Mouse (Mus musculus): ENCODE data around the gene Trim39. TPM values are rescaled to one million over a fixed set of nuclear protein-coding genes. Genes with fewer than 3 reads are reported as not detected.
A peak's percentile ranks its signal among the peaks of the same experiment; 100 is the strongest.

Trim39 gene
- 6.2 and 6.5 TPM in 2 replicates for polyA plus RNA-seq (2015; fragmentation: Nextera tagmentation; extraction: Ambion mirVana)

DNA sequence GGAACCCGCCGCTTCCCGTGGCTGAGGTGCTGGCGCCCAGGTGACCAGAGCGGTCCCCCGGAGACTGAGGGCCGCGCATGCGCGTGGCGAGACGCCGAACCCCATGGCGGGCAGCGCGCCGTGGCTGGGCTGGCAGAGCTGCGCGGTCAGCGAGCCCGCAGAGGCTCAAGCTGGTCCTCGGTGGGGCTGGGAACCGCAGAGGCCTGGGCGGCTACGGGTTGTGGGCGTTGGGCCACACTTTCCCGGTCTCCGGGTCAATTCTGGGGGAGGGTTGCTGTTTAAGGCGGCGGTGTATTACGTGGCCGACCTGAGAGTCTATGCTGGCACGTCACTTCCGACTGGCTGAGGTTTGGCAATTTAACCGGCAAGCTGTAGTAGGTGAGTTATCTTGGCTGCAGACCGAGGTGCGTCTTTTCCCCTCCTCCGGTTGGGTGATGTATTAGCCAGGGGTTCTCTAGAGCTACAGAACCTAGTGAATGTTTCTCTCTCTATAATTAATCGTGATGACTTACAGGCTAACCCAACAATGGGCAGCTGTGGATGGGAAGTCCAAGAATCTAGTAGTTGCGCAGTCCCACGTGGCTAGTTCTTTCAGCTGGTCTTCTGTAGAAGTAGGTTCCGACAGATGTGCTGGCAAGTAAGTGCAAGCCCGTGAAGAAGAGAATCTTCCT lies at the start of gene Trim39:
Trim39 (minus strand) TSS at position 662 of the 671 bp plus-strand sequence.
- WGBS = under 1% methylated on average over 43 of the region's 43 CpGs

GRCm38 (mm10) chr17:36315689-36316253 lies 43.7 kb upstream of the Trim39 start:
- Histone ChIP-seq H3K9me3 (ENCODE audit: control insufficient read depth, low read length) (no peaks in the 10 kb centered on the region), H3K4me1 (replicated peaks; ENCODE audit: control insufficient read depth, insufficient read depth) (no peaks in the 10 kb centered on the region), H3K4me2 (replicated peaks; ENCODE audit: low read depth) (peak overlapping the region; percentile 74), H3K27ac (replicated peaks) (no peak overlapping the region), H3K9ac (ENCODE audit: low read length) (no peak overlapping the region), H3K36me3 (ENCODE audit: control insufficient read depth, insufficient read depth, low read length) (no peaks in the 10 kb centered on the region), H3K4me3 (ENCODE audit: low read depth, low read length) (peak overlapping the region; percentile 47), H3K27me3 (ENCODE audit: control insufficient read depth, insufficient read depth, low read length) (no peaks in the 10 kb centered on the region)
- TF ChIP-seq CTCF (IDR thresholded peaks at IDR 0.05; ENCODE audit: low read depth) = no peak
- TF ChIP-seq EP300 (optimal IDR thresholded peaks at IDR 0.05) = no peak
- no peak; the same call in 1 of the 2 replicates for ATAC-seq (ENCODE audit: low FRiP score, low TSS enrichment)
- no peak for DNase-seq (ENCODE audit: low spot score)
- 28% methylated on average over 5 of the region's 5 CpGs for WGBS

More for the DNA sequence above, at the start of gene Trim39:
- Histone ChIP-seq H3K9ac (ENCODE audit: low read length) (peak within 1 kb of the TSS; percentile 96), H3K27me3 (ENCODE audit: control insufficient read depth, insufficient read depth, low read length) (no peaks in the 10 kb centered on the region), H3K9me3 (ENCODE audit: control insufficient read depth, low read length) (no peaks in the 10 kb centered on the region), H3K4me1 (replicated peaks; ENCODE audit: control insufficient read depth, insufficient read depth) (no peaks in the 10 kb centered on the region; the same call in 1 of the 2 replicates), H3K36me3 (ENCODE audit: control insufficient read depth, insufficient read depth, low read length) (no peaks in the 10 kb centered on the region), H3K27ac (replicated peaks) (peak within 1 kb of the TSS; percentile 94), H3K4me2 (replicated peaks; ENCODE audit: low read depth) (peak within 1 kb of the TSS; percentile 80), H3K4me3 (ENCODE audit: low read depth, low read length) (peak within 1 kb of the TSS; percentile 98)
- DNase-seq (ENCODE audit: low spot score) (peak; percentile 84), ATAC-seq (ENCODE audit: low FRiP score, low TSS enrichment) (peak; percentile 88)
- TF ChIP-seq CTCF (IDR thresholded peaks at IDR 0.05; ENCODE audit: low read depth) (no peak), EP300 (optimal IDR thresholded peaks at IDR 0.05) (no peak)

- H3K36me3 ChIP-seq (ENCODE audit: control insufficient read depth, insufficient read depth, low read length) = no peaks in the 10 kb centered on the region
- no peaks in the 10 kb centered on the region for H3K9me3 ChIP-seq (ENCODE audit: control insufficient read depth, low read length)
- ATAC-seq (ENCODE audit: low FRiP score, low TSS enrichment) (peak; percentile 42; the same call in 1 of the 2 replicates), DNase-seq (ENCODE audit: low spot score) (peak; percentile 29)
- H3K9ac ChIP-seq (ENCODE audit: low read length) = peak overlapping the region; percentile 50
- TF ChIP-seq EP300 (optimal IDR thresholded peaks at IDR 0.05) (no peak), CTCF (IDR thresholded peaks at IDR 0.05; ENCODE audit: low read depth) (no peak)
- no peaks in the 10 kb centered on the region for H3K4me1 ChIP-seq (replicated peaks; ENCODE audit: control insufficient read depth, insufficient read depth)
- peak overlapping the region; percentile 74 for H3K4me2 ChIP-seq (replicated peaks; ENCODE audit: low read depth)
- no peak overlapping the region for H3K27ac ChIP-seq (replicated peaks)
- WGBS = under 1% methylated on average over 19 of the region's 19 CpGs
- H3K27me3 ChIP-seq (ENCODE audit: control insufficient read depth, insufficient read depth, low read length) = no peaks in the 10 kb centered on the region
- peak overlapping the region; percentile 47 for H3K4me3 ChIP-seq (ENCODE audit: low read depth, low read length)
Measured at GRCm38 (mm10) chr17:36315041-36315688, 43.1 kb upstream of the Trim39 start.

DNA sequence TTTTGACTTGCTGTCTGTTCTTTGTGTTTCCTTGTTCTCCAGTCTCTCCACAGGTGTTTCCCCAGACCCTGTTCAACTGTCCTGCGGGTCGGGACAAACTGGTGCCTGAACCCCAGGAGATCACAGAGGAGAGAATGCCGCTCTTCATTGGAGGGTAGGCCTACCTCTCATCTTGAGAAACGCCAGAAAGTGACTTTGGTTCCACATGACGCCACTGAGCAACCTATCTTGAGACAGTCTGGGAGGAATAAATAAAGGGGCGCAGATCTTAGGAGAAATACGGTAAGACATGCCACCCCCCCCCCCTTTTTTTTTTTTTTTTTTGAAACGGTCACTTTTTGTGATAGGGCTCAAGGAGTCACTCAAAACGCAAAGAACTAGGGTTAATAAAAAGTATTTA lies 42.5 kb upstream of the Trim39 start:
- Histone ChIP-seq H3K36me3 (ENCODE audit: control insufficient read depth, insufficient read depth, low read length) (no peaks in the 10 kb centered on the region), H3K9ac (ENCODE audit: low read length) (no peak overlapping the region; the same call in 1 of the 2 replicates), H3K4me1 (replicated peaks; ENCODE audit: control insufficient read depth, insufficient read depth) (no peaks in the 10 kb centered on the region), H3K4me3 (ENCODE audit: low read depth, low read length) (peak overlapping the region; percentile 47), H3K9me3 (ENCODE audit: control insufficient read depth, low read length) (no peaks in the 10 kb centered on the region), H3K27ac (replicated peaks) (no peak overlapping the region), H3K4me2 (replicated peaks; ENCODE audit: low read depth) (peak overlapping the region; percentile 74), H3K27me3 (ENCODE audit: control insufficient read depth, insufficient read depth, low read length) (no peaks in the 10 kb centered on the region)
- TF ChIP-seq CTCF (IDR thresholded peaks at IDR 0.05; ENCODE audit: low read depth) (no peak), EP300 (optimal IDR thresholded peaks at IDR 0.05) (no peak)
- DNase-seq (ENCODE audit: low spot score) (no peak), ATAC-seq (ENCODE audit: low FRiP score, low TSS enrichment) (no peak)
- WGBS = 3% methylated on average over 9 of the region's 9 CpGs

- no peak for ATAC-seq (ENCODE audit: low FRiP score, low TSS enrichment)
- Histone ChIP-seq H3K27ac (replicated peaks) (no peak overlapping the region), H3K4me2 (replicated peaks; ENCODE audit: low read depth) (no peak overlapping the region), H3K4me3 (ENCODE audit: low read depth, low read length) (no peak overlapping the region), H3K36me3 (ENCODE audit: control insufficient read depth, insufficient read depth, low read length) (no peaks in the 10 kb centered on the region), H3K9me3 (ENCODE audit: control insufficient read depth, low read length) (no peaks in the 10 kb centered on the region), H3K9ac (ENCODE audit: low read length) (no peak overlapping the region), H3K4me1 (replicated peaks; ENCODE audit: control insufficient read depth, insufficient read depth) (no peaks in the 10 kb centered on the region), H3K27me3 (ENCODE audit: control insufficient read depth, insufficient read depth, low read length) (no peaks in the 10 kb centered on the region)
- 14% methylated on average over 1 of the region's 1 CpGs for WGBS
- no peak for DNase-seq (ENCODE audit: low spot score)
- no peak for TF ChIP-seq CTCF (IDR thresholded peaks at IDR 0.05; ENCODE audit: low read depth)
- no peak for TF ChIP-seq EP300 (optimal IDR thresholded peaks at IDR 0.05)
Measured at GRCm38 (mm10) chr17:36309293-36309692, 37.2 kb upstream of the Trim39 start.

Data from stomach, postnatal 0 days (tissue).